Mouse (Mus musculus): ENCODE results near the gene Jph4.

DNA sequence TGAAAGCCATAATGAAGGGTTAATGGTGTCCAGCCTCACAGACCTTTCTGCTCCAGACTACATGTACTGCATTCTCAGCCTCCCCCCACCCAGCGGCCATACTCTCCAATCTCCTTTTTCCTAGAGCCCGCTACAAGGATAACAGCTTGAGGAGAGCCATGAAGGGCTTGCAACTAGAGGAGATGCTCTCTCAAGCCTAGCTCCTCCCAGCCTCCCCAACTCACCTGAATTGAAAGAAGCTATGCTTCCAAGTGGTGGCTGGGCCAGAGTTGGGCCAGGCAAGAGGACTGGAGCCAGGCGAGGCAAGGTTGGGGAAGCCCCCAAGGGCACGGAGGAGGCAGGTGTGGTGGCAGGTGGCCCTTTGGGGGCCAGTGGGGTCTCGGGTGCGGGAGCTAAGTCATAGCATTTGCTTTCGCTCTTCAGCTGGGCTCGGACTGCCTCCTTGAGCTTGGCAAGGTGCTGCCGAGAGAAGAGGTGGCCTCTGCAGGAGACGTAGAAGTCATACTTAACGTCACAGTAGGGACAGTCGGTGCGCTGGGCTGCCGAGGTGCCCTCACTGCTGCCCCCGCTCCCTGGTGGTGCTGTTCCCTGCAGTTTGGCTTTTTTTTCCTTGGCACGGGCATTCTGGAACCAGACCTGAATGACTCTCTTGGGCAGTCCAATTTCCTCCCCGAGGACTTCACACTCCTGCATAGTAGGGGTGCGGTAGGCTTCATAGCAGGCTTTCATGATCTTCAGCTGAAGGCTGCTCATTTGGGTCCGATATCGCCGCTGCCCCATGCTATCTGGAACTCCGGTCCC is 53.0 kb downstream of the Jph4 start:
- no peak for TF ChIP-seq CTCF (conservative IDR thresholded peaks at IDR 0.05; ENCODE audit: insufficient read depth, insufficient read length, low read depth, low read length)
- TF ChIP-seq POLR2A (IDR thresholded peaks at IDR 0.05; ENCODE audit: low read depth, low read length) = no peak
